Mouse (Mus musculus) frontal cortex, postnatal 10 days (tissue): Measurements from ENCODE around the gene Phlda2.

Experiments
- DNase-seq, 2 experiments: peaks; one replicate each; pipeline ENCODE4 v3.0.0; 2022; ENCODE audit warnings: low spot score in 2 of 2, mixed read lengths in 1 of 2

Gene Phlda2

DNA sequence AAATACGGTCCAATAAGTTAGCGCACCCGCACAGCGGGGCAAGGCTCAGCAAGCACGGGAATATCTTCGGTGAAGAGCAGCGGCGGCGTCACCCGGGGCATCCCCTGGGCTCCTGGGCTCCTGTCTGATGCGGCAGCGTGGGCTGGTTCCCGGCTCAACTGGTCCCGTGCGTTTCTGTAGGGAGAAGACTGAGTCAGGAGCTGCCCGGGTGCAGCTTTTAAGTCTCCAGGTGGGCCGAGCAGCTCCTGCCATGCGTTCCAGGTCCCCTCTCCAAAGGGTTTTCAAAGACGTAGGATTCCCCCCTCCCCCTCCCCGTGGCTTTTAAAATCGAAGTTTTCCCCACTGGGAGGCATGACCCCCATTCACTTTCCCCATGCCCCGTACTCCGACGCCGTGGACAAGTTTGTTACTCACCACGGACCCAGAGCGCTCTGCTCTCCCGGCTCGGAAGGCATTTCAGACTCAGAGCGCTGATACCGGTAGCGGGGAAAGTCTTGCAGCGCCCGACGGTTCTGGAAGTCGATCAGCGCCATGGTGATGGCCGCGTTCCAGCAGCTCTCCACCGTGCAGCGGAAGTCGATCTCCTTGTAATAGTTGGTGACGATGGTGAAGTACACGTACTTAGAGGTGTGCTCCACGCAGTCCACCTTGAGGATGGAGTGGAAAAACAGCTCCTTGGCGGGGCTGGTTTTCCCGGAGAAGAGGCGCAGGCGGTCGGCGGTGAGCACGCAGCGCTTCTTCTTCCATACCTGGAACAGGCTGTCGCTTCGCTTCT, 1.1 kb downstream of the Phlda2 start:
- peak in 1 of 2 experiments; percentile 19 for DNase-seq

DNA sequence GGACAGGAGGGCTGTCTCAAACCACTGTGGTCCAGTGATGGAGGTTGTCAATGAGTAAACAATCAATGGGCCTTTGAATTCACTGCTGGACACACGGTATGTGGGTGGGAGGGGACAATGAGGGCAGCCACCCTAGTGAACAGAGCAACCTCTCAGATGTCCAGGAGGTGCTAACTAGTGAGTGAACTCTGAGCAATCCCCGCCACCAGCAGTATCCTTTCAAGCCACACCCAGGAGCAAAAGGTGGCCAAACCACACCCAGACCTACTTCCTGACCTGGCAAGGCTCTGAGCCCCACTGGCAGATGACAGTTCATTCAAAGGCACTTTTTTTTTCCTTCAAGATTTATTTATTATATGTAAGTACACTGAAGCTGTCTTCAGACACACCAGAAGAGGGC, 2.0 kb downstream of the Phlda2 start:
- no peak for DNase-seq

DNA sequence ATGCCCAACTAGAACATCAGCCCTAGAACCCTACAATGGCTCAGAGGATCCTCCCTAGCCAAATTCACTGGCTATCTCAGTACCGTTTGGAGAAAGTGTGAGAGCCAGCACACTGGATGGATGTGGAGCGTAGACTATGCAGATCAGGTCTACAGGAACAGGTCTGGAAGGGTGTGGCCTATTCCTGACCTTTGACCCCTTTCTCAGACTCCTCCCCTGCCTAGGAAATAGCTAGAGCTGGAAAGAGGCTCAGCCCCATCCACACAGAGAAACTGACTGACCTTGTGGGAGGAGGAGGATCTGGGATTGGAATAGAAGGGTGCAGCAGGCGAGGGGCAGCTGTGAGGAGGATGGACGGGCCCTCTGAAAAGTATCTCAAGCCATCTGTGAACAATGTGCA, 4.4 kb downstream of the Phlda2 start:
- DNase-seq, result no peak

DNA sequence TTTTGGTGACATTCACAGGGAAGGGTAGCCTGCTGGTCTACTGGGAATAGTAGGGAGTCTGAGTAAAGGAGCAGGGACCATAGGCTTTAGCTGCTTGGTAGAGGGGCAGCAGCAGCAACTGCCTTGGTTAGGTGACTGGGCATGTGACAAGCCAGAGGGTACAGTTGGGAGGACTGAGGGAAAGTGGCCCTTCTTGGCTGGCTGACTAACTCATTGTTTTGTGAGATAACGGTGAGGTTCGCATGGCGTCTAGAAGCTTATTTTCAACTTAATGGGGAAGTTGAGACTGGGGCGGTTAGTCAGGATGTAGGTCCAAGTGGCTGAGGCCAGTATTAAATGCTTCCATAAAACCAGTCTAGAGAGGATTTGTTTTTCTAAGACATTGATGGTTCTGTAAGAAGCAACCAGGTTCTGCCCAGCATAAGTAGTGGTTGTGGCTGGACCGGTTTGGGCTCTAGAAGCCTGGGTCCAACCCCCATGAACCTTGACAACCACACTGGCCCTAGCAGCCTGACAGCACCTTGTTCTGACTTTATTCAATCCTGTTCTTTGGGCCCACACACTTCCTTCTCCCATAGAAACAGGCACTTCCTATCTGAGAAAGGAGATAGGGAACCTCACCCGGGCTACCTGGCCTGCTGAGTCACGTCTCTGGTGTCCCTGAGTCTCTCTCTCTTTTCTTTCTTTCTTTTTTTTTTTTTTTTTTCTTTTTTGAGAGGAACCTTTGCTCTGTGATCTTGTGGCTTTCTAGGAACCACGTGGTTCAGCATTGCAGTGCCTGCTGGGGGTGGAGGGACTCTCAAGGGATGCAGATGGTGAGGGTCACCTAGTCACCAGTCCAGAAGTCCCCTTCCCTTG, 7.6 kb downstream of the Phlda2 start:
- DNase-seq, result no peak

DNA sequence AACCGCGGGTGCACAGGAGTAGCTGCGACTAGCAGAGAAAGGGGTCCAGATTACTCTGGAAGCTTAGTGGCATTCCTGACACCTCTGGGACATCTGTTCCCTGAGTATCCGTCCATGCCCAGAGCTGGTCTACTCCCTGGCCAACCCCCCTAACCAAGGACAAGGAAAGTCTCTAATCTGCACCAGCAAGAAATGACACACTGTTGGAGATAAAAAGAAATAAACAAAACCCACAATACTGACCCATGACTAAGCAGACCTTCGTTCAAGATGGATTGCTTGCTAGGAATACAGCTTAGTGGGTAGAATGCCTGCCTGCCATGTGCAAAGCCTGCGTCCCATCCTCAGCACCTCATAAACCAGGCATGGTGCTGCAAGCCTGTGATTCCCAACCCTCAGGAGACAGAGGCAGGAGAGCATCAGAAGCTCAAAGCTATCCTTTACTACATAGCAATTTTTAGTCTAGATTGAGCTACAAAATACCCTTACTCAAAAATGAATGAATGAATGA, 9.3 kb downstream of the Phlda2 start:
- no peak for DNase-seq

DNA sequence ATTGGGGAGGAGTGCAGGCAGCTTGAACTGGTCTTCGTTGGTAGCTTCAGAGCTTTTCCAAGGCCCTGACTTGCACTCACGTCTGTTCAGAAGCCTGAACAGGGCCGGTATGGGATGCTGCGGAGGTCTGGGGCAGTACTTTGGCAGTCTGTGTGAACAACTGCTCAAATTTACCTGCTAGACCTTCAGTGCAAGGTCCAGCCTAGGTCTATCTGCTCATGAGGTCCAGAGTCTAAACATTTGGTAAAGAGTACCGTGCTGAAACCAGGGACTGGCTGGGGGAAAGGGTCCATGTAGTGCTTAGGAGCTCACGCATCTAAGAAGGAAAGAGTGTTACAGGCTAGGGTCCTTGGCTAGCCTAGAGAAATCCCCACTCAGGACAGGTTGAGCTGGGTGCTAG, 13.2 kb downstream of the Phlda2 start:
- DNase-seq, result no peak

DNA sequence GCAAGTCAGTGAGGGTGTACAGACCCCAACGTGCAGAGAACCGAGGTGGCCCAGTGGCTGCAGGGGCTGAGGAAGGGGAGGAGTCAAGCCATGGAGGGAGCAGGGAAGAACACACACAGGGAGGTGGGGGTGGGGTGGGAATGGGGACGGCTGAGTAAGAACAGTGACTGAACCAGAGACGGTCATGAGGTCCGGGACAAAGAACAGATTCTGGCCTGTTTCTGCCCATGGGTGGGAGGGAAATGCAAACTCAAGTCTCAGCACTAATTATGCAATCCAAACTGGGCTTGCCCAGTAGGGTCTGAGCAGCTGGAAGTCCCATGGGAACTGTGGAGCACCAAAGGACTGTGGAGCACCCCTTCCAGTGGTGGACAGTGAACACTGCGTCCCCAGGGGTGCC, 20.4 kb downstream of the Phlda2 start:
- no peak for DNase-seq

DNA sequence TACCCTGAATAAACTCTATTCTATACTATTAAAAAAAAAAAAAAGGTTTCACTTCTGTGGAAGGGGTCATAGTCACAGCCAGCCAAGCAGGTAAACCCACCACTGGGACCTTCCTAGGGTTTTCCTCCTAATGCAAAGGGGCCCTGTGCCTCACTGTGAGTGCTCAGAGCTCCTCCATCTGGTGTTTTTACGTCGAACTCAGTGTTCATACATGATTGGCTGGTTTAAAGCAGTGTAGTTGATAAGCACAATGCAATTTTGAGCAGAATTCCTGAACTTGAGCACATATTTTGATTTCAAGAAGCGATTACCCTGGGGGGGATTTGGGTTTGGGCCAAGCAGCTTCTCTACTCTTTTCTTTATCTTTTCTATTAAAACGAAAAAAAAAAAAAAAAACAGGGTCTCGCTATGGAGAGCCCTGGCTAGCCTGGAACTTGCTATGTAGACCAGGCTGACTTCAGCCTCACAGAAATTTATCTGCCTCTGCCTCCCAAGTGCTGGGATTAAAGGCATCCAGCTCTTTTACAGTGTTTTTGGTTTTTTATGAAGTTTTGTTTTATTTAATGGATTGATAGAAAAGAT, 21.1 kb downstream of the Phlda2 start:
- no peak for DNase-seq

DNA sequence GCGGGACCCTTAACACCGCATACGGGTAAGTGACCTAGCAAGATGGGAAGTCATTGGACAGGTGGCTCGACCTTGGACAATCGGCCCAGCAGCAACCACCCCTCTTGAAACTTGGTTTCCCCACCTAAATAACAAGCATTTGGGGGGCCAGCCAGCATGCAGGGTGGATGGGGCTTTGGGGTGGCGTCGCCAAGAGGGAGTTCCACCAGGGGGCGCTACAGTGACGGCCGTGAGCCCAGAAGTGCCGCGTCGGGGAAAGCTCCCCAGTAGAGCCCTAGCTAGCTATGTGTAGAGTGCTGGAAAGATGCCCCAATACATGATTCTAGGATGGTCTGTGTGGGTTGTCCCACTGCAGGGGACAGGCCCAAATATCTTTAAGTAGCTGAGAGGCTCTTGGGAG, 22.5 kb downstream of the Phlda2 start:
- peak in 1 of 2 experiments; percentile 29 for DNase-seq

DNA sequence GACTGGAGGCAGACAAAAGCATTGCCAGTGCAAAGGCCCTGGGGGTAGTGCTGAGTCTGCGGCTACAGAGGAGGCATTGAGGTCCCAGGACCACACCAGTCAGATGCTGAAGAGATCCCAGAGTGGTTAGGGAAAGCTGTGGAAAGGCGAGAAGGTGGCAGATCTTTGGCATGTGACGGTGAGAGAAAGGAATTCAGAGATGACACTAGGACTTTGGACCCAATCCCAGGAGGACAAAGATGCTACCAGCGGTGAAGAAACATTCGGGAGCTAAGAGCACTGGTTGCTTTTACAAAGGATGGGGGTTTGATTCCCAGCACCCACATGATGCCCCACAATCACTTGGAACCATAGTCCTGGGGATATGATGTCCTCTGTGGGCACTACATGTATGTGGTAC, 25.1 kb downstream of the Phlda2 start:
- no peak for DNase-seq

DNA sequence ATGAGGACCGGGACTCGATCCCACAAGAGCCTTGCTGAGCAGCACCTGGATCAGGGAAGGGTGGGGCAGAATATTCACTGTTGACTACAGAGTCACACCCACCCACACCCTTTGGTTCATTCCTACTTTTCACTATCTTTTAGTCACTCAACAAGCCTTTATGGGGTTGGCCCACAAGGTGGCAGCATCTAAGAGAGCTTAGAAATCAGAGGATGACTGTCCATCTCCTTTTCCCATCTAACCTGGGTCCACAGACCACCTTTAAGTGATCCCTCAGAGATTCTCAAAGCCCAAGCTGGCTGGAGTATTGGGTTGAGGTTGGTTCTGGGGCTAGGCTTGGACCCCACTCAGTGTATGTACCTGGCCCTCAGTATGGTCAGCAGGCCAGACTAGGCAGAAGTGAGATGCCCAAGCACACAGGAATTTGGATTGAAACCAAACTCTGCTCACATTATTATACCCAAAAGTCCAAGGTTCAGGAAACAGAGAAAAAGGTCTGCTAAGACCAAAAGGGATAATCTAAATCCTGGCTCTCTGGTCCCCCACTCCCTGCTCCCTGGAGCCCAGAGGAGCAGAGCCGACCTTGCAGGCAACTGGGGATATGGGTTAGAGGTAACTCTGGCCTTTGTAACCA, 26.1 kb downstream of the Phlda2 start:
- no peak for DNase-seq

DNA sequence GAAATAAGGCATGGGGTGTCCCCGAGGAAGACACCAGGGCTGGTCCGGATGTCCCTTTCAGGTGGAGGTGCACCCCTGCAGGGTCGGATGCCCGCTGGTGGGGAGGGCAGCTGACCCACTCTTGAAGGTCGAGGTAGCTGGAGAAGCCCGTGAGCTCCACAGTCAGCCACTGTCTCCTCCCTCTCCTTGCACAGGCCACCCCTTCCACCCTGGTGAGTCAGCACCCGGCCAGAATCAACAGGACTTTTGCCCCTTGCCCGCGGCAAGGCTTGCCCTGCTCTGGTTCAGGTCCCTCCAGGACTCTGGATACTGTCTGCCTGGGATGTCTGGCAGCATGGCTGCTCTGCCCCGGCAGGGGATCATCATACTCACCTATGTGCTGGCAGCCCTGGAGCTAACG, 27.1 kb downstream of the Phlda2 start:
- DNase-seq, result no peak

DNA sequence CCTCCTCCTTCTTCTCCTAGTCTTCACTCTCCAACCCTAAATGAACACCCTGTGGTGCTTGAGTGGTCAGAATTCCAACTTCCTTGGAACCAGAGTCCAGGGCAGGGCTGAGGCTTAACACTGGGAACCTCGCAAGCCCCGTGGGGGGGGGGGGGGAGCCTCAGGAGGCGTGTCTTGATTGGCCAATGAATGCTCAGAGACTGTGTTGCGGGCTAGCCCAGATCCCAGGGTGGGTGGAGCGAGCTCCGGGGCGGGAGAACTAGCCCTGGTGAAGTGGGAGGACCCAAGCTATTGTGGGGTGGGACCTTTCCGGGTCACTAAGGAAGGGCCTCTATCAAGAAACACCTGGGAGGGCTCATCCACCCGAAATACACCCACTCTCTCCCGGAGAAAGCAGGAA, 28.1 kb downstream of the Phlda2 start:
- no peak for DNase-seq

DNA sequence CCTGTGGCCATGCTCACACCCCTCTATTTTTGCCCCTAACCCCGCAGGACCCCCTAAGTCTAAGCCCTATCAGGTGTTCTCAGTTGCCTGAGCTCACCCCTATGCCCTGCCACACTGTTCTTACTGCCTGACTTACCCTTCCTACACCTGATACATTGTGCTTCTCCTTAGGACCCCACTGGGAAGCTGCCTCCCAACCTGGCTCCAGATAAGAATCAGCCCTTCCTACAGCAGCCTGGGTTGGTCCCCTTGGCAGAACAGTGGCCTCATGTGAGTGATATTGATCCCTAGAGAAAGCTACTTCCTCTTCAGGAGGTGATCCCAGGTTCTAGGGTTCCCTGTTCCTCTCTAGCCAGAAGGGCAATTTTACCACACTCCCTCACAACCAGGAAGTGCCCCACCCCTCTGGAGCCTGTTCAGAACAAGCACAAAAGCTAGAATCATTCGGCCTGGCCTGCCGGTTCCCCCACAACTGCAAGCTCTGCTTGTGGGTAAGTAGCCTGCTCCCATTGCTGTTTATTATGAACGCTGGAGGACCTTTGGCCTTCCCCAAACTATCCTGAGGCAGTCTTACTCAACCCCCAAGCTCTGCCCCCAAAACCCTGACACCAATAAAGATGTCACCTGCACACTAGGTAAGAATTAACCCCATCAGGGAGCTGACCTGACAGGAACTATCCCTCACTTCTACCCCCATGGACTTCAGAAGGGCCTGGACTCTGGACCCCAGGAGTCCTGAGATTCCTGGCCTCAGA, 29.4 kb downstream of the Phlda2 start, which contains the start of gene Slc22a18:
TSS of gene Slc22a18 (plus strand) at position 390 of the 755 bp plus-strand sequence.
- no peak for DNase-seq

DNA sequence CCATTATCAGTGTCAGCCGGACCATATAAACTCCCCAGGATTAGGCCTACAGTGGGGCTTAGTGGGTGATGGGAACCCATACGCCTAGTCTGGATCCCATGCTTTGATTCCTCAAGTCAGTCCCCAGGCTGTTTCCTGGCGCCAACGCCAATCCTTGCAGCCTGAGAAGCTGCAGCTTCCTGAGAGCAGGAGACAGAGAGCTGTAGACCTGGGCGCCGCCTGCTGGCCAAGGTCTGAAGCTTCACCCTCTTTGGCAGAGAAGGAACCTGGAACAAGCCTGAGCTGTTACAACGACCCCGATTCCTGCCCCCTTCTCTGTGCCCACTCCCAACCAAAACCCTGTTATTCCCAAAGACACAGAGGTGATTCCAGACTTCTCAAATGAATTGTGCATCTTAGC, 33.0 kb downstream of the Phlda2 start:
- DNase-seq, result peak in 1 of 2 experiments; percentile 74

DNA sequence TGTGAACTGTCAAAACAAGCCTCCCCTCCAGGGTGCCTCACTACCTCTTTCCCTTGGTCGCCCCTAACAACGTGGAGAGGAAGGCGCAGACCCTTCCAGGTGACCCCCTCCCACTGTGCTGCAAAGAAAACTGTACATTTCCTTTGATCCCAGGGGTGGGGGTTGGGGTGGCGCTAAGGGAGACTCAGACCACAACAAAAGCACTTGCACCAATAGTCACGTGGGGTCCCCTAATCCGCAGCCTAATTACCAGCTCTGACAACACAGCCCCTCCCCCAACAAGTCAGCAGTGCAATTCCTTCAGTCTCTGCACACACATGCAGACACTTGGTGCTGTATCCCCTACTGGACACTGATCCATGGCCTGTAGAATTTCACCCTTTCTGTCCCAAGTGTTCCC, 35.2 kb downstream of the Phlda2 start:
- DNase-seq, result no peak

DNA sequence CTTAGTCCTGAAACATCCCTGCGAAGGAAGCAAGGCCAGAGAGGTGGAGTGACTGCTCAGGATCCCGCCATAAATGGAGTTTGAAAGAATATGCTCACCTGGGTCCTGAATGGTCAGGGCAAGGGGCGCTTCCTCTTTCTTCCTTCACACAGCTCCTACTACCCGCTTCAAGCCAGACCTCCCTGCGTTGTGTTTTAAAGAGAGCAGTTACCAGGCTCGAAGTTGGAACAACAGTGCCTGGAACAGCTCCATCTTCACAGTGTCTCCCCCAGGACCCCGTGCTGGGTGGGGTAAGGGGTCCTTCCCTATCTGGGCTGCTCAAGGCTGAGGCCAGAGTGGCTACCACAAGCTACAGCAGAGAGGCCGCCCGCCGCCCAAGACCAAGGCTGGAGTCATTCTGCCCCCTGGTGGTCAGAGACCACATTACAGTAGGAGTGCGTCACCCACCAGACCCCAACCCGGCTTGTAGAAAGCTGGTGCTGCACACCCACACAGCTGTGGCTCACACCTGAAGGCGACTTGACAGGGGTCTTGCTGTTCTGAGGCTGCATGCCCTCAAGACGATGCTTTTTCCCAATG, 36.8 kb downstream of the Phlda2 start:
- DNase-seq, result peak; percentile 47 to 76

DNA sequence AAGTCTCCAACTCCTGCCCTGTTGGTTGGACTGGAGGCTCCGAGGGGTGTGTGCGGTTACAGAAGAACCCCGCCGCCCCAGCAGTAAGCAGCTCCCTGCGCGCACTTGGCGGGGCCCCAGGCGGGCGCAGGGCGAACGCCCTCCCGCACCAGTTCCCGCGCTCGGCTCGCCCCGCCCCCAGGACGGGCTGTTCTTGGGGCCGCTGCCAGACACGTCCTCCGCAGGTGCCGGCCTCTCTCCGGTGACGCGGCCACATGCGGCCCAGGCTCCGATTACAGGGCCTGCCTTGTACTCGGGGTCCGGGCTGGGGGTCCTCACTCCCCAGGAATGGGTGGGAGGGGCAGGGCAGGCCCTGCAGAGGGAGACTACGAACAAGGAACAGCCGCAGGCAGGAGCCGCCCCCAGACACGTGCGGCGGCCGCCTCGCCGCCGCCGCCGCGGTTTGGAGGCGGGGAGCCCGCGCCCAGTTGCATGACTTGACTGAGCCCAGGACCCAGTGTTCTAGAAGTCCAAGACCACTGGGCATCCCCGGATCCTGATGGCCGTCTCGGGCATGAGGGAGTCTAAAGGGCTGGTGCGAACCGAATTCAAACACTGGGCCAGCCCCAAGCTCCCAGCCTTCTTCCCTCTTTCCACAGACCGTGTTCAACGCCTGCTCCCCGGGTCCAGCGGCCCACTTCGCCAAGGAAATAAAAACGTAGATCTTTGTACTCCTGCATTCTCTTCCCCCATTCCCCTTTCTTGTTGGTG, 38.0 kb downstream of the Phlda2 start:
- peak in 1 of 2 experiments; percentile 34 for DNase-seq

DNA sequence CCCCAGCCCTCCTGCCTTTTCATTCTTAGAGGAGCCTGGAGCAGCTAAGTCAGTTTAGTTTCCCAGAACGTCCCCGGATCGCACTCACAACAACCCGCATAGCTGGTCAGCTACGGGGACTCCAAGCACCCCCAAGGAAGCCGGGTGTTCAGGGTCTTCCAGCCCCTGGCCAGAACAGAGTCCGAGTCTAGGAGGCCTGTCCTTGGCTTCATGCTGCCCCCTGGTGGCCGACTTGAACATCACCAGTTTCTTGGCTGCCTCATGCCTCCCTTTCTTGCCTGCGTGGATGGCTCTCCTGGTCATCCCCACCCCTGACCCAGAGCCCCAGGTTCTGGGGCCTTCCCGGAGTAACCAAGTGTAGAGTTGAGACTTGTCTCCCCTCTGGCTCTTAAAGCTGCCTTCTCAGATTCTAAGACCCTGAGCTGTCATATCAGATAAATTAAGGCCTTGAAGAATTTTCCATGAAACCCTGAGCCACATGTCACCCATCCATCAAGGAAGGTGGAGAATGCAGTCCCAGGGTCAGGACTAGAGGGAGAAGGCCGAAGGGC, 39.0 kb downstream of the Phlda2 start:
- peak in 1 of 2 experiments; percentile 72 for DNase-seq

DNA sequence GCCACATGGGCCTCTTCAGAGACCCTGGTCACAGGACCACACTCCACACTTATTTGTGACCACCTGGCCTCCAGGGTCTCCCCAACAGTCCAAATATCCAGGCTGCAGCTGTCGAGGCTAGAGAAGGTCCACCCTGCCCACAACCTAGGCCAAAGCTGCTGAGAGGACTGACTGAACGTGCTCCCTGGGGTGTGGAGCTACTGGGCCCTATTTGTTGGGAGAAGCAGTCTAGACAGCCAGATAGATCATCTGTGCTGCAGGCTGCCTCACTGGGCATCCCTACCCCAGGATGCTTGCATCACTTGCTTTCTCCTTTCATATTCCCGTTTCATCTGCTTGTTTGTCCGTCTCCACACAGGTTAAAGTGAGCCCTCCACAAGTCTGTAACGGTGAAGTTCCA, 40.4 kb downstream of the Phlda2 start:
- DNase-seq, result no peak
